Mouse (Mus musculus) kidney, adult 9 months (tissue): ENCODE measurements around the gene Kcnk10.

Experiments used
- DNase-seq: peaks from one replicate; pipeline ENCODE4 v3.0.0; 2022

Kcnk10 gene

DNA sequence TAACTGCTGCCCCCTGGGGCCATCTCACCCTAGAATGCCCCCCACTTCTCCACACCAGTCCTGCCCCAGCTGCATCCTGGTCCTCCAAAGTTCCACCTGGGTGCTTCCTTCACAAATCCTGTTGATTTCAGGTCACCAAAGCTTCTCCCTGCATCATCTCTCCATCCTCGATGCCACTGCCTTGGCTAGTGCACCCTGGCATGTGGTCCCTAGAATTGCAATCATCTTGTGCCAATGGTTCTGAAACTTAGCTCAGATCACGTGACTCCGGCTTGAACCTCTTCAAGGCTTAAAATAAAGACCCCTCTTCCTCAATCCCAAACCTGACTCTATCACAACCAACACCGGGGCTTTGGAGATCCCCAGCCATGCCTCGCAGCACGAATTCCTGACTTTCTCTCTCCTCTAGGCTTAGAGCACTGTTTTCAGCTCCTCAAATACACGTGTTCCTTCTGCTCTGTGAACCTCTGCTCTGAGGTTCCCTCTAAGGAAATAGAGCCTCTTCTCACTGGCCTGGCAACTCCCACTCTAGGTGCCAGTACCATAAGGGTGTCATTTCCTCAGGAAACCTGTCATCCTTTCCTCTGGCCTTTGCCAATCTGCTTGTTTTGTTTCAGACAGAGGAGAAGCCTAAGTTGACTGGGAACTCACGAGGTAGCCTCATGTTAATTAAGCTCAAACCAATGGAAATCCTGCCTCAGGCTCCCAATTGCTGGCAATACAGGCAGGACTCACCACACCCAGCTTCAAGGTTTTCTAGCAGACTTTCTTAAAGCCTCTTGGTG lies 6.0 kb downstream of the Kcnk10 start:
- DNase-seq: no peak

DNA sequence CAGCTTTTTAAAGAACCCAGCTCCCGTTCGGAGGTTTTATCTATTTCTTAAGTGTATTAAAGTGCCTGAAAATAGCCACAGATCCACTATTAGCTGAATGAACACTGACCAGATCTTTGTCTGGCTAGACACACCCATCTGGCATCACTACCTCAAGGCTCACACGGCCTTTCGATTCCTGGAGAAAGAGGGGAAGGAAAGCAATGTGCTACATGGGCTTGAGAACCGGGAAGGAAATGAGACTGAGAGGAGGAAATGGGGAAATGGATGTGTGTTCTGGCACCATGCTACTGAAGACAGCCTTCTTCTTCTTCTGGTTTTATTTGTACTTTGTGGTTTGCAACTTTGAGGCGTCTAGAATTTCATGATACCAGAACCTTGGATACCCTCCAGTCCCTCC lies 8.7 kb downstream of the Kcnk10 start:
- no peak for DNase-seq

DNA sequence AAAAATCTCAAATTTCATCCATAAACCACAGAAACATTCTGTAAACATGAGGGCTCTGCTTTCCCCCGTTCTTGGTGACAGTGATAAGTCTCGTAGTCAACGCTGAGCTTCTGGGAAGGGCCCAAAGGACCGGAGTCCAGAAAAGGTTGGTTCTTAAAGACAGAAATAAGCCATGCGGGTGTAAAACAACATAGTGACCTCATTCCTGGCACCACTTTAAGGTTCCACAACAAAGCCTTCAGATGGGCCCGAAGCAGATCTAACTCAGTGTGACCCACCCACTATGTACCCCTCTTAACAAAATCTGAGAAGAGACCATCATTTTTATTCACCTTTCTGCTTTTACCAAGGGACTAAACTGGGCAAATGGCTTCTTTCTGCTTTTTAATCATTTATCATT lies 10.2 kb downstream of the Kcnk10 start:
- no peak for DNase-seq

DNA sequence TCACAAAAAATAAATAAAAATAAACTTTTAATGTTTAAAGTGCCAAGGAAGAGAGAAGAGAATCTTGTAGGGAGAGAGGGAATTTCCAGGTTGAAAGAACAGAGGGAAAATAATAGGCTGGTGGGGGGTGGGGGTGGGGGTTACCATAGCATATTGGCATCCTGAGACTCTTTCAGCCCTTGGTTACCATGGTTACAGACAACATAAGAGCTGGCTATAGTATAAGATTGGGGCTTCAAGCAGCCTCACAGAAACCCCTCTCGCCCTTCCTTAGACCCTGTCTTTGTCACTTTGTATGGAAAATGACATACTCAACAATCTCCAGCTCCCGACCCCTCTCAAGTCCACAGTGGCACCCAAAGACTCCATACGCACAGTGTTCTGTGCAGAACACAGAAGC lies 13.7 kb downstream of the Kcnk10 start:
- no peak for DNase-seq

DNA sequence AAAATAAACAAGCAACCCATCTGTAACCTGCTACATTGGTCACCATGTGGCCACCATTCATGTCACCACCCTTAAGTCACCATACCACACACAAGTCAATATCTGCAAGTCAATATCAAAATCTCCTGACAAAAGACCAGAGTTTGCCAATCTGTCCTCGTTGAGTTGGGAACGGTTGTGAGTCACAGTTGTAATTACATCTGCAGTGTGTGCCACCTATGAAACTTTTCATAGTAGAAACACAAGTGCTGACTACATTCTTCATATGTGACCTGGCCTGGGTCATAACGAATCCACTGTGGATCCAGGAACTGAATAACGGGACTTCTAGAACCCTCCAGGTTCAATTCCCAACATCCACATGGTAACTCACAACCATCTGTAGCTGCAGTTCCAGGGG lies 14.8 kb downstream of the Kcnk10 start:
- DNase-seq: no peak

DNA sequence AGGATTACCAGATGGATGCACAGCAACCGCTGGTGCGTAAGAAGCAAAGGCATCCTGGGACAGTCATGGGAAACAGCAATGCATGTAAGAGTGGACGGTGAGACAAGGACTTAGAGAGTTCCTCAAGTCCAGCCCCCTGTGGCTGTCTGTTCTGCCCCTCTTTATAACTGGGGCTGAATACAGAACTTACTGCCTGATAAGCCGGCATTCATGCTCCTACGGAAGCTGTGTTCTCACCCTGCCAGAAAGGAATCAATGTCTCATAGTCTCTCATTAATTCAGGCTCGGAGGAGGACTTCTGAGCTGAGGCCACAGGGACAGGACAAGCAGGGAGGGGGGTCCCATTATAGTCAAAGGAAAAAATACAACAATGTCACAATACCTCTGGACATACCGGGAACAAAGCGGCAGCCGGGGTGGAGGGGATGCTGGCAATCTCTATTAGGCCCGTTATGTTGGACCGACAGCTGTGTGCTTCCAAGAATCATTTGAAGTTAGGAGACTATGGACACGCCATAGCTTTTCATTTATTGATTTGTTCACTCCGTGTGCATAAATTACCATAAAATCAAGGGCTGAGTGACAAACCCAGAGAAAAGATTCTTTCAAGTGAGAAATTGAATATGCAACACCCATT lies 15.7 kb downstream of the Kcnk10 start:
- DNase-seq: no peak

DNA sequence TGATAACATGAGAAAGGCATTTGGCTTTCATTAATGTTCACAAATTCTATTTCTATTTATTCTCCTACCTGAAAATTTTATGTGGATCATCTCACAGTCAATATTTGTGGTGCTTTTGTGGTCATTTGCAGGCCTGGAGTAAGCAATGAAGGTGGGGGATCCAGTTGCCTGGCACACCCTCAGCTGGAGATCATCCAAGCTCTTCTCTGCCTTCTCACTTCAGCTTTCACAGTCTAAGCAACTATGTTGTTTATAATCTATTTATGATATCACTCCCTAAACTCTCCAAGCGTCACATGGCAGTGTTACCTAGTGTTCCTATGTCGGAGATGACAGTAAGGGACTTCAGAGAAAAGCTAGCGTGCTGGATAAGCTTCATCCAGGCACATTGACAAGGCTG lies 18.1 kb downstream of the Kcnk10 start:
- no peak for DNase-seq

DNA sequence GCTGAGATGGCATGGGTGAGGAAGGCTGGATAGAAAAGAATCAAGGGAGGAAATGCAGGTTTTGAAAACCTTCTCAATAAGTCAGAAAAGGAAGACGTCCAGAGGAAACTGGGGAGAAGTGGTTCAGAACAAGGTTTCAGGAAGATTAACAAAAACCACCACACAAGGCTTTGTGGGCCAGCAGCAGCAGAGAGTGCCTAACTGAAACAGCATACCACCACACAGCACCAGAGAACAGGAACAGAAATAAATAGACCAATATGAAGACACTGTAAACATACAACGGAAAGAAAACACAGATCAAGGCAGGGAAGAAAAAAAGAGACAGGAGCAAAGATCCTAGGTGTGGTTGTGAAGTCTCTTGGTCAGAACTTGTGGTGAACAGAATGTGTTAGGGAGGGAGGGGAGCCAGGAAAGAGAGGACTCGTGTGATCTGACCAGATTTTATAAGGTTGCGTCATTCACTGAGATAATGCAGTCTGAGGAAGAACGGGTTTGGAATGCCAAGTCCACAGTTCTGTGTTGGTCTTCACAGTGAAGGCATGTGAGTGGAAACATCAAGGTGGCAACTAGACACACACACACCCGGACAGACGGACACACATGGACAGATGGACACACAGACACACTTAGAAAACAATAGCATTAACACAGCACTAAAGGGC lies 21.0 kb downstream of the Kcnk10 start:
- no peak for DNase-seq

DNA sequence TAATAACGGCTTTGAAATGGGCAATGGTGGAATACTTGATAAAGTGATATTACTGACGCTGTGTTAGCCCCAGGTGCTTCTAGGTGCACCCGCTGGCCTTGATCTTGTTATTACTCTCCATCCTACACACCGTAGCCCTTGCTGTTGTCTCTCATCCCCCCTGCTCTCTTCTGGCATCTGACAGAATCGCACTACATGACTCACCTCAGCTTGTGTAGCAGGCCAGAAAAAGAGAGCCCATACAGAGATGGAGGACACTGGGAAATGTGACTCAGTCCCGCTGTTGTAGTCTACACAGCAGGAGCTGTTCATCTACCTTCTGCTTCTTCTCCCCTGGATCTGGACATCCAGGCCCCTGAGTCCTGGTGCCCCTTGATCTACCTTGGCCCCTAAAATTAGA lies 28.1 kb downstream of the Kcnk10 start:
- DNase-seq: no peak

DNA sequence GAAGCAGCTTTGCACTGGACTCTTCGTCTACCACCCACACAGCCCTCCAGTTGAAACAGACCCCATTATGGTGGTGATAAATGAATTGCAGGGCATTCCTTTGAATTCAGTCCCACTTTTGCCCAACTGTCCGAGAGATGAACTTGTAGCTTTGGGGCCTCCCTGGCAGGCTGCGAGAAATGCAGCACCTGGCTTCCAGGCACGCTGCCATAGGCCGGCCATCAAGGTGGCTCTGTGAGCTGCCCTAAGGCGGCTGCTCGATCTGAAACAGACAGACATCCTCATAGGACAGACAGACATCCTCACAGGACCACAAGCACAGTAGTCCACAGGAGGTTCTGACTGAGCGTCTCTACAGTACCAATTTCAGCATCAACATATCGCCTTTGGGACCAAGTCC lies 30.0 kb downstream of the Kcnk10 start:
- no peak for DNase-seq

DNA sequence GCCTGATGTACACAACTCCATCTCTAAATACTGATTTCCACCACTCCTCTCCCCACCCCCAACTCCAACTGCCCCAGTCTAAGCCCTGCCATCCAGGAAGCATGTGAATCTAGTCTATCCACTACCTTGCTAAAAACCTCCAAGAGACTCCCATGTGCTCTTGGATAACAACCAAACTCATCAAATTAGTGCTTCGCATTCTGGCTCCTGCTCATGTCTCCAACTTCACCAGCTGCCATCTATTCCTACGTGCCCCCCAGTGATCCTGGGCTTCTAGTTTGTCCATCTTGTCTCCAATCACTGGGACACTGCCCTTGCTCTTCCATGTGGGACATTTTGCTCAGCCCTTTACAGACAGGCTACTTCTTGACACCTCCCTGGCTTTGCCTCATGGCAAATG lies 32.2 kb downstream of the Kcnk10 start:
- DNase-seq: no peak

DNA sequence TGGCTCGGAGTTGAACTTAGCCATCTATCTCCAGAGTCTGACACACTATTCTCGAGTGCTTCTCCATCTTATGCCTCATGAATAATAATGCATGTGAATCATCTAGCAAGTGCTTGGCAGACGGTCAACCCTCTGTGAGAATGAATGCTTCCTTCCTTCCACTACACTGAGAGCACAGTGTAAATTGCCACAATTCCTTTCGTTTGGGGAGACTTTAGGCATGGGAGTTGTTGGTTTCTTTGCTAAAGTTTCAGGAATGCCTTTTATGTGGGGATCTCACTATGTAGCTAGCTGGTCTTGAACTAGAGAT lies 32.9 kb downstream of the Kcnk10 start:
- no peak for DNase-seq

DNA sequence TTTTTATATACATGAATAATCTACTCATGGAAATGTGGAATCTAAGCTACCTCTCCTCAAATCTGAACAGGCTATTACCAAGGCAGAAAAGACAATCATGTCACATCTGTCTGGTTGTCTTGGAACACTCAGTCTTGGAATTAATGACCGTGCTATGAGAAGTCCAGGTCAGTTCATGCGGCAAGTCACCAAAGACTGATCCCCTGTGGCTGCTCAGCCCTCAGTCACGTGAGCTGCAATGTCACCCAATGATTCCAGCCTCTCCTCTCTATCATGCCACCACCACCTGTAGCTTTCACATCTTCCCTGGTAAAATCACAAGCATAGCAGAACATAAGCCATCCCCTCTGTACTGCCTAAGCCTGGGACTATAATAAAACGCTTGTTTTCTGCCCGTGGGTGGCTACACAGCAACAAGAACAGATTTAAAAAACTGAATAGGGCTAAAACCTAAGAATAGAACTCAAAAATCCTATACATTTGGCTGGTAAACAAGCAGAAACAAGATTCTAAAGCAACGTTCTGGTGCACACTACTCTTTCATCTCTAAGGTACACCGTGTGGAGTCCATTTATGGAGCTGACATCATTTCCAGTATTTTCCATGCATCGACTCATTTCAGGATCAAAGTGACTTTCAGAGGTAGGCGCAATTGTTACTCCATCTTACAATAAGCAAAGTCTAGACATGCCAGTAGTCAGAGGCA lies 33.4 kb downstream of the Kcnk10 start:
- DNase-seq: no peak

DNA sequence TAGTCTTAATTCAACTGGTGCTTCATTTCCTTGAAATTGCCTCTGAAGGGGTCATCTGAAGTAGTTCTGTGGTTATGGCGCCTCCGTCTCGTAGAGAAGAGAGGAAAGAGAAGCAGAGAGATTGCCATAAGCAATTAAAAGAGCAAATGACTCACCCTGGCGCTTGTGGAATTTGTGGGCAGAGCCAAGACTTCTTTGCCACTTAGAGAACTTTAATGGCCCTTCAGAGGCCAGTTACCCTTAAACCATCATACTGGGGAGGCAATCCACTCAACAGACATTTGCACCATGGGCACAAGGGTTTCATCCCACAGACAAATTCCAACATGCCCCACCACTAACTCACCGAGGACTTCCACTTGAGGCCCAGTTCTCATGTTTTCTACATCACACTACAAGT lies 41.4 kb downstream of the Kcnk10 start:
- no peak for DNase-seq

DNA sequence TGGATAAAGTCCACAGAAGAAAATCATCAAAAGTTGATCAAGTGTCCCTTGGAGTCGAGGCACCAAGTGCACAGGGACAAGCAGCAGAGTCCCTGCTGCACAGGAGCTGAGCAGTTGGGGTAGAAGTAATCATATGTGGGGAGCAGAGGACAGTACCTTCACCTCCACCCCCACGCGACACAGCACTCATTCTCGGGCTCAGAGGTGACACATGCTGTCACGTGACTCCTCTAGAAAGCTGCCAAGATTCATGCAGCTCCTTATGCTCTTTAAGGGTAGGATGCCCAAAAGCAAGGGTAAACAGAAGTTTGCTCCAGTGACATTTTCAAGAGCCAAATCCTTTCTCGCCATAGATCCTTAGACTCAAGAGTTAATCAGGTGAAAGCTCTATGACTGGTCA lies 42.1 kb downstream of the Kcnk10 start:
- DNase-seq: no peak

DNA sequence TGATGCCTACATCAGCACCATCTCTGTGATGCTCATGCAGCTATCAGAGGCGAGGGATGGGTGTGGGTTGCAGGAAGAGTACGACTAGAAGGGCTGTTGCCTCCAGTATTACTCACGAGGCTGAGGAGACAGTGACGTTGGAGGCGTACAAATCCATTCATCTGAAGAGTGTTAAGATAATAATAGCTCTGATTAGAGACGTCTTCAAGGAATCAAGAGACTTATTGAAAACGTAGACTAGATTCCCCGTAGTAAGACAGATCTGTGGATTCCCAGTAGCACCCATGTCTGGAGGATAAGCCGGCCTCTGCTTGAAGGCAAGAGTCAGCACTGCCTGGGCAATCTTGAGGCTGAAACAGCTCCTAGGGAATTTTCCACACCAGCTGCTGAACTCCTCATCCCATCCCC lies 42.6 kb downstream of the Kcnk10 start:
- DNase-seq: no peak

DNA sequence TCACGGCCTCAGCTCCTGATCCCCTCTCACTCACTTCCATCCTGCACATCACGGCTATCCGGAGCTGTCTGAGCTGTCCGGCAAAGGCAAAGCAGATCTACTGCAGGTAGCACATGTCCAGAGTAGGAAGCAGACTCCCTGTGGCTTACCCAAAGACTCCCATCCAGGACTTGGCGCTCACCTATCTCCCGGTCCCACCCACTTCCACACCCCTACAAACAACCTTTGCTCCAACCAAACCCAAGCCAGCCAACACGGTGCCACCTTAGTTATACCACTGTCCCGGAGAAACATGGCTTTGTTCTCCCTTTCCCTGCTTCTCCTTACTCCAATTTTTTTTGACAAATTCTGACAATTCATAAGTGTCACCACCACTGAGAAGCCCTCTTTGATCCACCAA lies 49.5 kb downstream of the Kcnk10 start:
- no peak for DNase-seq

DNA sequence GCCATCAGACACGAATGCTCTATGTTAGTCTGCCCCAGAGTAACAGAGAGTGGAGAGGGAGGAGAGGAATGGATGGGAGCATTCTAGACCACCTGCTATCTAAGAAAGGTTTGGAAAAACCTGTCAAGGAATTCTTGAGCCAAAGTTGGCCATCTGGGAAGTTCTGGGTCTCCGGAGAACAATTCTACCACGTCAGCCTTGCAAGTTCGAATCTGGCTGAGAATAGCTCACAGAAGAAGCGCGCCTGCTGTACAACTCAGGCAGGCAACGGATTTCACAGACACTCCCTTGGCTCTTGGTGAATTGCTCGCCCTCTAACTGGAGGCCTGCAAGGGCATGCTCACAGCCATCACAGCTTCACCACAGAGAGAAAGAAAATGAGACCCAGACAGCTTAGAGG lies 52.7 kb downstream of the Kcnk10 start:
- DNase-seq: no peak

DNA sequence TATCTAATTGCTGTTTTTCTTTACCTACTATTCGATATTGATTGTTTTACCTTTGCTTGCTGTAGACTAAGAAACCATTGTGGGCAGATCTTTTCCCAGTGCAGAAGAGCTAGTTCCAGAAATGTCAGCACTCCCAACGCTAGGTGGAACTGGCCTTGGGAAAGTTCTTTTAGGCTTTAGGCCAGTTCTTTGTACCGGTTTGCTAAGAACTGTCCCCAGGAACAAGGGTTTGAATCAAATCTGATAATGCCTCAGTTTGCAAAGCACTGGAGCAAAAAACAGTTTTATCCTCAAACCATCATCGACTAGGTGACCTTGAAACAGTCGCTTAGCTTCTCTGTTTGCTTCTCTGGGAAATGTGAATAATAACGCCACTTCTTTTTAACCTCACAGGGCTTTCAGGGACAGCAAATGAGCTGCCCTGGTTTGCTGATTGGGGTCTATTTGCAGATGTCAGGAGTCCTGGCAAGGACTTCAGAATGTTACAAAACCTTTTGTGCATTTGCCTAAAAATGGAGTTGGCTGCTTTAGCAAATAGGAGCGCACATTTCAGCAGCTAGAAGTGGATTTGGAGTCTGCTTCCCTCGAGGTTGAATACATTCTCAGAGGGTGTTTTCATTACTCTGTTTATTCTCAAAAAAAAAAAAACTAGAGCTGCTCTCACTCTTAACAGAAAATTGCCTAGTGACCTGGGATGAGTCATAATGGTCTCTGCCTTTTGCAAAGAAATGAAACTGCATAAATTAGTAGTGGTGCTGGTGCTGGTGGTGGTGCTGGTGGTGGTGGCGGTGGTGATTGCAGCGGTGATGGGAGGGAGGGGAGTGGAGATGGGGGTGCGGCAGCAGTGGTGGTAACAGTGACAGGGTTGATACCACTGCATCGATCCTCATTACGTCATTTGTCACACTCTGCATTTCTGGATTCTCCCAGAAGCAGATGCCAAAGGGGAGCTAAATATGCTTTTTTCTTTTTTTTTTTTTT lies 53.5 kb downstream of the Kcnk10 start:
- no peak for DNase-seq

DNA sequence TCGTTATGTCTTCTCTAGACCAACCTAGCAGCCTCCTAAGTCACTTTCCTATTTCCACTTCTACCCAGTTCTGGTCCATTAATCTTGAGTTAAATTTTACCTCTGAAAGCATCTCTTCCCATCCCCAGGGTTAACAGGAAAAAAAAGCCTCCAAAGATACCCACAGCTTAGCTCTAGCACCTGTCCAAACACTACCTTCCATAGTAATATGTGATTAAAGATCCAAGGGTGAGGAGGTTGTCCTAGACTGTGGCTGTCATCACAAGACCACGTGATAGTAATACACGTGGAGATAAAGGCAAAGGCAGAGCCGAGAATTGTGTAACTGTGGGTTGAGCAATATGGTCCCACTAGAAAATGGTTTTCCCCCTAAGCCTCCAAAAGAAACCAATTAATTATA lies 56.8 kb downstream of the Kcnk10 start:
- DNase-seq: no peak

DNA sequence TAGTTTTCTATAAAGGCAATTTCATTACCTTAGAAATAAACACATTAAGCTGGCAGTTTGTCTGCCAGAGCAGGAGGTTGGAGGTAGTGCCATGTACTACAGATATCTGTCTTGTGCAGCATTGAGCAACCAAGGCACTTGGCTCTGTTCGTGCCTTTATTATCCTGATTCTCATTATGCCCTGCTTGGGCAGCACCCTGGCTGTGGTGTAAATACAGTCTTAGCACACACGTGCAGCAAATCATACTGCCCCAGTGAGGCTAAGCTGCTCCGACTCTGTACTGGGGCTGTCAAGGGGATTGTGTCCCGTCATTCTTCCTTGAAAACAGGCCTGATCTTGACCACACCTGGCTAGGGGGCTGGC lies 57.6 kb downstream of the Kcnk10 start:
- DNase-seq: no peak

DNA sequence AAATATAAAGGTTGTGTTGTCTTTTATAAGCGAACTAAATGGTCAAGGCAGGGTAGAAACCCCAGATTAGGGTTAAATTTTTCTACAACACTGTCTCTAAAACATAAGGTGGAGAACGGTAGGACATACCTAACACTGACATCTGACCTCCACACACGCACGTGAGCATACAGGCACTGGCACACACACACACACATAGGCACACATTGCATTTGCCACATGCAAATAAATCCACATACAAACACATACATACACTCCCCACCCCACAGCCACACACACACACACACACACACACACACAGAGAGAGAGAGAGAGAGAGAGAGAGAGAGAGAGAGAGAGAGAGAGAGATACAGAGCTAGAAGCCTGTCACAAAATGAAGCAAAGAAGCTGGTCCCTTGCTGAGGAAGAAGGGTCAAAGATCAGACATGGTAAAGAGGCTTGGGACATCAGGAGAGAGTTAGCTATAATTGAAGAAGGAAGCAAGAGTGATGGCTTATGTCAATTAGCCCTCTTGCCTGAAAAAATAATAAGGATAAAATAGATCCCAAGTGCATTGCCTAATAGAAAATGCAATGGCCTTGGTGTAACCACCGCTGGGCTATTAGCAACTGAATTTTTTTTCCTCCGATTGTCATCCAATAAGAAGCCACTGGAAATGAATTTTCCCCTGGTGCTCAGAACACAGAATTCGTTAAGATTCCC lies 58.1 kb downstream of the Kcnk10 start:
- DNase-seq: no peak
